Comparison of ENCODE assay signal across 9 mouse cellular contexts in genomic region chr15:80679515-80680215, GRCm38 (mm10). TPM values are rescaled to one million over a fixed set of nuclear protein-coding genes. Genes with fewer than 3 reads are reported as not detected.
DNase-seq lines count a peak whose midpoint lies in the region; ATAC-seq and TF ChIP-seq lines count a peak whose summit lies in the region.
"Had no signal": no experiment of that assay in that cellular context is flagged by ENCODE, and none has a peak within 500 bp of the region (broad histone marks: within the 10 kb centered on the region; RNA-seq: fewer than 3 reads in every experiment).

No protein-coding gene starts in this region.

- H3K4me2 ChIP-seq in heart, embryonic 15.5 days, result no peak overlapping the region; the same call in 1 of the 2 replicates

- TF ChIP-seq CTCF in layer of hippocampus, adult 2 months (conservative IDR thresholded peaks at IDR 0.05), result no peak

- intact Hi-C loops in gastrocnemius, postnatal 36 days (cut with DNase I), result no loop called here

- DNase-seq in layer of hippocampus, adult 11-12 months (ENCODE audit: low spot score), result peak; percentile 66
- DNase-seq in layer of hippocampus, adult 9-10 months (ENCODE audit: low spot score), result no peak
- peak; percentile 54 for DNase-seq in cerebellum, adult 9-10 months
- peak; percentile 48 to 56 for DNase-seq in layer of hippocampus, adult 2 months (ENCODE audit: low spot score in 2 of 2)
- DNase-seq in ovary, postnatal 36 days (ENCODE audit: low spot score), result peak; percentile 45
- no peak for DNase-seq in gastrocnemius, postnatal 36 days

- H3K36me3 ChIP-seq in heart, embryonic 15.5 days, result no peaks in the 10 kb centered on the region

- peak; percentile 58 for ATAC-seq in heart, embryonic 15.5 days (replicated peaks; ENCODE audit: insufficient number of reproducible peaks, insufficient read depth, low FRiP score, low read depth)
- ATAC-seq in erythroid progenitor cell, adult 5-6 weeks (replicated peaks; ENCODE audit: low FRiP score, poor library complexity, severe bottlenecking), result no peak

- H3K4me3 ChIP-seq in heart, embryonic 15.5 days, result no peak overlapping the region
- H3K4me3 ChIP-seq in layer of hippocampus, adult 2 months, result no peak overlapping the region

- peaks cover 40% of the 10 kb centered on the region for H3K4me1 ChIP-seq in heart, embryonic 15.5 days (replicated peaks)

- no peaks in the 10 kb centered on the region; the same call in 1 of the 2 replicates for H3K27me3 ChIP-seq in heart, embryonic 15.5 days

- 40% methylated on average over 8 of the region's 8 CpGs for WGBS in heart, embryonic 15.5 days

- H3K9me3 ChIP-seq in heart, embryonic 15.5 days (replicated peaks), result no peaks in the 10 kb centered on the region

- peak overlapping the region; percentile 57 for H3K27ac ChIP-seq in heart, embryonic 15.5 days
- peak overlapping the region; percentile 21; the same call in 1 of the 2 replicates for H3K27ac ChIP-seq in layer of hippocampus, adult 2 months

- H3K9ac ChIP-seq in heart, embryonic 15.5 days, result no peak overlapping the region

RNA-seq across cellular contexts. Expression of gene Fam83f, which starts 8.0 kb away (rescaled TPM):
- polyA plus RNA-seq in heart, embryonic 15.5 days (2015; fragmentation: Nextera tagmentation; extraction: Ambion mirVana), result 0.21 and 1.1 TPM in 2 replicates
- total RNA-seq in layer of hippocampus, adult 2 months (2021), result under 1 TPM in 1 of 2 experiments, not detected in 1; 0.15 TPM
- 1.1 TPM in 1 of 2 replicates, not detected in the other for total RNA-seq in erythroid progenitor cell, adult 5-6 weeks (2015; ENCODE audit: low replicate concordance)
- total RNA-seq in erythroid progenitor cell, adult 5-6 weeks (2017; ENCODE audit: low replicate concordance), result not detected in 2 replicates
- total RNA-seq in gastrocnemius, postnatal 36 days (2021), result under 1 TPM; 0.20 to 0.22 TPM
- total RNA-seq: MEL had no signal

RNA-seq across cellular contexts. Expression of gene Tnrc6b, which starts 31.4 kb away (rescaled TPM):
- 22.7 and 24.7 TPM in 2 replicates for polyA plus RNA-seq in heart, embryonic 15.5 days (2015; fragmentation: Nextera tagmentation; extraction: Ambion mirVana)
- total RNA-seq in layer of hippocampus, adult 2 months (2021), result 100 to 1,000 TPM; 127 to 133 TPM
- 113 and 187 TPM in 2 replicates for total RNA-seq in erythroid progenitor cell, adult 5-6 weeks (2015; ENCODE audit: low replicate concordance)
- 141 and 357 TPM in 2 replicates for total RNA-seq in erythroid progenitor cell, adult 5-6 weeks (2017; ENCODE audit: low replicate concordance)
- total RNA-seq in gastrocnemius, postnatal 36 days (2021), result 10 to 100 TPM; 38.3 to 51.1 TPM

Comparison
In these comparisons a context has a peak if more than half of its experiments do, and no peak if none do; other contexts are left out.
1. DNase-seq: peak in layer of hippocampus, adult 11-12 months (single experiment), cerebellum, adult 9-10 months (single experiment), layer of hippocampus, adult 2 months (2 of 2) and ovary, postnatal 36 days (single experiment); none in layer of hippocampus, adult 9-10 months (single experiment) and gastrocnemius, postnatal 36 days (0 of 2).